Mouse (Mus musculus) heart, embryonic 13.5 days (tissue): ENCODE data around the gene Cntd1. TPM values are rescaled to one million over a fixed set of nuclear protein-coding genes. Genes with fewer than 3 reads are reported as not detected.

Experiments
- ATAC-seq: fragments of 200-750 bp; cut with Nextera tagmentation; 2 replicates; pipeline ENCODE4 v1.8.0; 2017; ENCODE audit warnings: moderate TSS enrichment; ENCODE audit not compliant: insufficient number of reproducible peaks, low FRiP score, low TSS enrichment; ENCODE audit errors: extremely low read depth
- H3K27ac ChIP-seq: fragments of 300-500 bp; sonication (generic); replicated peaks from 2 replicates; pipeline ENCODE4 v1.5.1; 2015; ENCODE audit warnings: moderate library complexity, mild to moderate bottlenecking, inconsistent platforms
- H3K27me3 ChIP-seq: fragments of 300-500 bp; sonication (generic); replicated peaks from 2 replicates; pipeline ENCODE4 v1.6.1; 2015; ENCODE audit warnings: mild to moderate bottlenecking, inconsistent platforms
- H3K36me3 ChIP-seq: fragments of 300-500 bp; sonication (generic); 2 replicates; pipeline ENCODE4 v1.6.1; 2015; ENCODE audit warnings: mild to moderate bottlenecking, inconsistent platforms
- H3K4me1 ChIP-seq: fragments of 300-500 bp; sonication (generic); 2 replicates; pipeline ENCODE4 v1.6.1; 2015; ENCODE audit warnings: inconsistent platforms
- H3K4me2 ChIP-seq: fragments of 300-500 bp; sonication (generic); 2 replicates; pipeline ENCODE4 v1.6.1; 2015; ENCODE audit warnings: inconsistent platforms, mild to moderate bottlenecking, moderate library complexity
- H3K4me3 ChIP-seq: fragments of 300-500 bp; sonication (generic); 2 replicates; pipeline ENCODE4 v1.5.1; 2015; ENCODE audit warnings: moderate library complexity, mild to moderate bottlenecking, inconsistent platforms
- H3K9ac ChIP-seq: fragments of 300-500 bp; sonication (generic); 2 replicates; pipeline ENCODE4 v1.6.1; 2015; ENCODE audit warnings: inconsistent platforms, mild to moderate bottlenecking, moderate library complexity
- H3K9me3 ChIP-seq: fragments of 300-500 bp; sonication (generic); 2 replicates; pipeline ENCODE4 v1.6.1; 2016; ENCODE audit warnings: inconsistent platforms
- WGBS: fragments of 180-500 bp; shearing (Covaris S2); methylation state at CpG from one replicate; pipeline ENCODE4 v1.1.7; 2015; ENCODE audit warnings: mixed read lengths; 5-methylcytosine and 5-hydroxymethylcytosine counted together
- polyA plus RNA-seq: library from polyadenylated mRNA; unstranded; fragments of >200 nt; fragmentation: Nextera tagmentation; extraction: Ambion mirVana; gene quantifications from 2 replicates; pipeline ENCODE4 v1.2.1, GENCODE M21; 2015

Gene Cntd1
- polyA plus RNA-seq, 1 experiment from 2014 or later: 0.48 TPM

DNA sequence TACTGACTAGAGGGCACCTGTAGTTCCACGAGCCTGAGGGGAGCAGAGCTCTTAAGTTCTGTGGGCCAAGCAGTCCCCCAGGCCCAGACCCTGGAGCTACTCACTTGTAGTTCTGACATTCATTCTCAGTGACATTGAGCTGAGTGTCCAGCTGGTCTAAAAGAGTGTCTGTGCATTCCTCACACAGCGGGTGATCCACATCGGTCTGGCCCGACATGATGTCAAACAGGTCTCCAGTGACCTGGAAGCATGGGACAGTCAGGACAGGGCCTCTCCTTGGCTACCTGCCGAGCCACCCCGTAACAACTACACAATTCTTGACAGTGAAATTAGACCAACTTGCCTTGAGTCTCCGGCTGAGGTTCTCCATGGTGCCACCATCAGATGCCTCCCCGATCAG, 16.4 kb downstream of the Cntd1 start:
- Histone ChIP-seq H3K36me3 (peaks cover 93% of the 10 kb centered on the region), H3K27ac (no peak overlapping the region), H3K4me2 (no peak overlapping the region), H3K4me1 (0 out of 2 replicates have a peak, but pooled peaks cover 1% of the 10 kb centered on the region), H3K27me3 (no peaks in the 10 kb centered on the region), H3K4me3 (no peak overlapping the region), H3K9me3 (no peaks in the 10 kb centered on the region), H3K9ac (no peak overlapping the region)
- ATAC-seq: no peak
- 90% methylated on average over 8 of the region's 8 CpGs for WGBS

DNA sequence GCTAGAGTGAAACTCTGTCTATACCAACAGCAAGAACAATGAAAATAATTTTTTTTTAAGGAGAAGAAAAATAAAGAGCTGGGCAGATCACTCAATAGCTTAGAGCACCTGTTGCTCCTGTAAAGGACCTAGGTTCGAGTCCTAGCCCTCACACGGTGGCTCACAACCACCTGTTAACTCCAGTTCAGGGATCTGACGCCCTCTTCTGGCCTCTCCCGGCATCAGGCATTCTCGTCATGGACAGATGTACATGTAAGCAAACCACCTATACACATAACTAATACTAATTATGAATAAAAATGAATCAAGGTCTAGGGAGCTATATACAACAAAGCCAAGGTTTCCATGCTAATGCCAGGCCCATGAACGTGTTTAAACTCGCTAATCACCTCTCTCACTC, 22.1 kb downstream of the Cntd1 start:
- WGBS: 58% methylated on average over 7 of the region's 7 CpGs
- H3K9me3 ChIP-seq: no peaks in the 10 kb centered on the region
- no peak for ATAC-seq
- peaks cover 39% of the 10 kb centered on the region for H3K36me3 ChIP-seq
- H3K4me2 ChIP-seq: peak overlapping the region; percentile 100
- no peak overlapping the region for H3K27ac ChIP-seq
- peaks cover 15% of the 10 kb centered on the region for H3K4me1 ChIP-seq
- H3K27me3 ChIP-seq: no peaks in the 10 kb centered on the region
- H3K4me3 ChIP-seq: peak overlapping the region; percentile 98
- peak overlapping the region; percentile 96 for H3K9ac ChIP-seq

- WGBS: 8% methylated on average over 26 of the region's 26 CpGs
- Histone ChIP-seq H3K4me2 (peak overlapping the region; percentile 100), H3K4me1 (peaks cover 15% of the 10 kb centered on the region), H3K27me3 (no peaks in the 10 kb centered on the region), H3K27ac (peak overlapping the region; percentile 42), H3K36me3 (peaks cover 36% of the 10 kb centered on the region), H3K4me3 (peak overlapping the region; percentile 98), H3K9me3 (no peaks in the 10 kb centered on the region), H3K9ac (peak overlapping the region; percentile 96)
- peak; percentile 37; the same call in 1 of the 2 replicates for ATAC-seq
Measured at GRCm38 (mm10) chr11:101301299-101302003, 22.6 kb downstream of the Cntd1 start.

GRCm38 (mm10) chr11:101302004-101302798, 23.4 kb downstream of the Cntd1 start, which contains the start of gene Becn1:
Gene Becn1 (minus strand): TSS chr11:101302286.
- Histone ChIP-seq H3K4me2 (peak within 1 kb of the TSS; percentile 100), H3K9me3 (no peaks in the 10 kb centered on the region), H3K27ac (peak within 1 kb of the TSS; percentile 42), H3K4me1 (peaks cover 15% of the 10 kb centered on the region), H3K36me3 (peaks cover 31% of the 10 kb centered on the region), H3K27me3 (0 out of 2 replicates have a peak, but pooled peaks cover 5% of the 10 kb centered on the region), H3K9ac (peak within 1 kb of the TSS; percentile 96), H3K4me3 (peak within 1 kb of the TSS; percentile 98)
- peak; percentile 94; the same call in 1 of the 2 replicates for ATAC-seq
- WGBS: 5% methylated on average over 39 of the region's 39 CpGs

DNA sequence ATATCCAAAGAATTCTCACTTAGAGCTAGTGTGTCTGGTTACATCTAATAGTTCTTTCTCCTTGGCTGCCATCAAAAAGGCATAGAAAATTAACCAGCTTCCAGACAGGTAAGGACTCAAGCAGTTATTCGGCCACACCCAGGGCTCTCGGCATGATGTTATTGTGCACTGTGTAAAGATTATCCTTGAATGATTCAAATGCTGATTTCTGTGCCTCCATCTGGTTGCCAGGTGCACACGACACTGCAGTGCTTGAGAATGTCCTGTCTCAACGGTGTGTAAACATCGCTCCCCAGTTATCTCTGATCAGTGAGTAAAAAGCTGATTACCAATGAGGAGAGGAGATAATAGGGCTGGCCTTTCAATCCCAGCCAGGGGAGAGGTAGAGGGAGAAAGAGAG, 28.9 kb downstream of the Cntd1 start:
- H3K9ac ChIP-seq: peak overlapping the region; percentile 19; the same call in 1 of the 2 replicates
- no peak overlapping the region for H3K4me2 ChIP-seq
- no peak overlapping the region for H3K4me3 ChIP-seq
- H3K4me1 ChIP-seq: no peaks in the 10 kb centered on the region
- H3K27ac ChIP-seq: no peak overlapping the region
- H3K36me3 ChIP-seq: no peaks in the 10 kb centered on the region
- no peak for ATAC-seq
- 23% methylated on average over 5 of the region's 5 CpGs for WGBS
- H3K9me3 ChIP-seq: no peaks in the 10 kb centered on the region
- 0 out of 2 replicates have a peak, but pooled peaks cover 10% of the 10 kb centered on the region for H3K27me3 ChIP-seq

DNA sequence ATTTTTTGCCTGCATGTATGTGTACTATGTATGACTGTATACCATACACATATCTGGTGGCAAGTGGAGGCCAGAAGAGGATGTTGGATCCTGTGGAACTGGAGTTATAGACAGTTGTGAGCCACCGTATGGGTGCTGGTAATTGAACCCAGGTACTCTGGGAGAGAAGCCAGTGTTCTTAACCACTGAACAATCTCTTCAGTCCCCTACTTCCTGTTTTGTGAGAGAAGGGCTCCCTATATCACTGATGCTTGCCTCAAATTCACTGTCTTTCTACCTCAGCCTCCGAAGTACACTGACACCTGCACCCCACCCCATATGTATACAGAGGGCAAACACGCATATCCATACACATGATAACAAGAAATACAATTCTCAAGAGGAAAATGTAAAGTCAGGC, 32.3 kb downstream of the Cntd1 start:
- H3K4me1 ChIP-seq: 0 out of 2 replicates have a peak, but pooled peaks cover 2% of the 10 kb centered on the region
- 0 out of 2 replicates have a peak, but pooled peaks cover 10% of the 10 kb centered on the region for H3K27me3 ChIP-seq
- H3K4me3 ChIP-seq: no peak overlapping the region
- ATAC-seq: no peak
- 79% methylated on average over 3 of the region's 3 CpGs for WGBS
- no peak overlapping the region for H3K27ac ChIP-seq
- H3K9me3 ChIP-seq: no peaks in the 10 kb centered on the region
- H3K4me2 ChIP-seq: no peak overlapping the region
- H3K36me3 ChIP-seq: no peaks in the 10 kb centered on the region
- no peak overlapping the region for H3K9ac ChIP-seq

DNA sequence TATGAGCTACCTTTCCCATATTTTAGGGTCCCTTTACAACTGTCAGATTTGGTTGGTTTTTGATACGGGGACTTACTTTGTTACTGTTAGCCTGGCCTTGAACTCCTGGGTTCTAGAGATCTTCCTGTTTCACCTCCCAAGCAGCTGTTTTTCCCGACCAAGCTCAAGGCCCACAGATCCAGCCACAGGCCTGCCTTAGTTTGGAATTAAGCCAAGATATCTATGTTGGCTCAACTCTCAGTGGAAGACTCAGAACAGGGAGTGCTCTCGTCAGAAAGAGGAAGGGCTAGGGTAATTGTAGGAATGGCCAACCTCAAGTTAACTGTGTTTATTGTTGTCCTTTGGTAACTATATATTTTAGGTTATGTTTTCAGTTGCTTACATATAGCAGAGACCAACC, 33.3 kb downstream of the Cntd1 start:
- 53% methylated on average over 3 of the region's 3 CpGs for WGBS

DNA sequence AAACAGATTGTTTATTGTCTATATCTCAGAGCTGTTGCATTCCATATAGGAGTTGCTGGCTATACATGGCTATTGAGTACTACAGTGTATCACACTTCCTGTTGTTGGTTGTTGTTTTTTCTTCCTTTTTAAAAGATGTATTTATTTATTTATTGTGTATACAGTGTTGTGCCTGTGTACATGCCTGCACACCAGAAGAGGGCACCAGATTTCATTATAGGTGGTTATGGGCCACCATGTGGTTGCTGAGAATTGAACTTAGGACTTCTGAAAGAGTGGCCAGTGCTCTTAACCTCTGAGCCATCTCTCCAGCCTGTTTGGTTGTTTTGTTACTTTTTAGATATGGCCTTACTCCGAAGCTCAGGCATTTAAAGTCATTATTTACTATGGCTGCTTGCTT, 35.8 kb downstream of the Cntd1 start:
- ATAC-seq: no peak
- WGBS: 87% methylated on average over 1 of the region's 1 CpGs
- Histone ChIP-seq H3K36me3 (peaks cover 19% of the 10 kb centered on the region), H3K9me3 (no peaks in the 10 kb centered on the region), H3K4me2 (no peak overlapping the region), H3K4me1 (peaks cover 17% of the 10 kb centered on the region), H3K4me3 (no peak overlapping the region), H3K9ac (no peak overlapping the region), H3K27me3 (no peaks in the 10 kb centered on the region), H3K27ac (0 out of 2 replicates have a peak overlapping the region, but pooled peaks have one; percentile 8)

More for the DNA sequence above, 33.3 kb downstream of the Cntd1 start:
- Histone ChIP-seq H3K4me1 (peaks cover 7% of the 10 kb centered on the region), H3K9ac (no peak overlapping the region), H3K36me3 (no peaks in the 10 kb centered on the region), H3K4me2 (no peak overlapping the region), H3K27me3 (0 out of 2 replicates have a peak, but pooled peaks cover 6% of the 10 kb centered on the region), H3K4me3 (no peak overlapping the region), H3K27ac (no peak overlapping the region), H3K9me3 (no peaks in the 10 kb centered on the region)
- no peak for ATAC-seq

DNA sequence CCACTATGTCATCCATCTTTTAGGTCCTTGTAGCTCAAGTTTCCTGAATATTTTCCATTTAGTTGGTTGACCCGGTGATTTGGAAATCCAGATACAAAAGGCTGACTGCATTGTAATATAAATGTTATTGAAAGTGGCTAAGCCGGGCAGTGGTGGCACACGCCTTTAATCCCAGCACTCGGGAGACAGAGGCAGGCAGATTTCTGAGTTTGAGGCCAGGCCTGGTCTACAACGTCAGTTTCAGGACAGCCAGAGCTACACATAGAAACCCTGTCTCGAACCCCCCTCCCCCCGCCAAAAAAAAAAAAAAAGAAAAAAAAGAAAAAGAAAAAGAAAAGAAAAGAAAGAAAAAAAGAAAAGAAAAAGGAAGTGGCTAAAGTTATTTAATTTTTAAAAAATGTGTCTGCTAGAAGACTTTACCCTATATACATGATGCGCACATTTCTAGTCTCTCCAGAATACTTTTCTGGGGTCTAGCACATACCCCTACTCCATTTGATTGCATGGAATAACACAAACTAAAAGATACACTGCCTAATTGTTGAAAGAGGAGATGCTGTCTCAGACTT, 36.4 kb downstream of the Cntd1 start:
- Histone ChIP-seq H3K9me3 (no peaks in the 10 kb centered on the region), H3K9ac (peak overlapping the region; percentile 97), H3K4me2 (peak overlapping the region; percentile 83), H3K27ac (peak overlapping the region; percentile 87), H3K4me3 (peak overlapping the region; percentile 88), H3K36me3 (peaks cover 25% of the 10 kb centered on the region), H3K27me3 (no peaks in the 10 kb centered on the region), H3K4me1 (peaks cover 17% of the 10 kb centered on the region)
- ATAC-seq: no peak
- 79% methylated on average over 8 of the region's 8 CpGs for WGBS

GRCm38 (mm10) chr11:101315665-101316500, 37.1 kb downstream of the Cntd1 start, which contains the start of gene Psme3:
Gene Psme3 (plus strand): TSS chr11:101316213.
- peak; percentile 83 for ATAC-seq
- Histone ChIP-seq H3K27ac (peak within 1 kb of the TSS; percentile 87), H3K9ac (peak within 1 kb of the TSS; percentile 97), H3K4me2 (peak within 1 kb of the TSS; percentile 83), H3K4me3 (peak within 1 kb of the TSS; percentile 88), H3K4me1 (peaks cover 17% of the 10 kb centered on the region), H3K27me3 (no peaks in the 10 kb centered on the region), H3K9me3 (no peaks in the 10 kb centered on the region), H3K36me3 (peaks cover 32% of the 10 kb centered on the region)
- WGBS: under 1% methylated on average over 58 of the region's 62 CpGs
